ENCODE assay signal across 9 mouse cellular contexts in genomic region chr19:41934124-41934523, GRCm38 (mm10). TPM values are rescaled to one million over a fixed set of nuclear protein-coding genes. Genes with fewer than 3 reads are reported as not detected.
DNase-seq lines count a peak whose midpoint lies in the region; ATAC-seq lines count a peak whose summit lies in the region.
"Had no signal": no experiment of that assay in that cellular context is flagged by ENCODE, and none has a peak within 500 bp of the region (broad histone marks: within the 10 kb centered on the region; RNA-seq: fewer than 3 reads in every experiment).

No protein-coding gene starts in this region.

- peak overlapping the region; percentile 92 for H3K9ac ChIP-seq in kidney, embryonic 16.5 days (replicated peaks; ENCODE audit: low read length)
- H3K9ac ChIP-seq in intestine, embryonic 16.5 days (ENCODE audit: low read depth, low read length), result peak overlapping the region; percentile 87
- H3K9ac ChIP-seq in neural tube, embryonic 13.5 days, result peak overlapping the region; percentile 89

- no peaks in the 10 kb centered on the region for H3K9me3 ChIP-seq in kidney, embryonic 16.5 days (ENCODE audit: low read length)
- no peaks in the 10 kb centered on the region for H3K9me3 ChIP-seq in intestine, embryonic 16.5 days (ENCODE audit: control insufficient read depth, low read length)
- no peaks in the 10 kb centered on the region for H3K9me3 ChIP-seq in neural tube, embryonic 13.5 days

- WGBS in kidney, embryonic 16.5 days, result 12% methylated on average over 6 of the region's 6 CpGs
- WGBS in intestine, embryonic 16.5 days, result 19% methylated on average over 6 of the region's 6 CpGs
- 10% methylated on average over 6 of the region's 6 CpGs for WGBS in neural tube, embryonic 13.5 days

- peak overlapping the region; percentile 76 for H3K4me2 ChIP-seq in kidney, embryonic 16.5 days (replicated peaks; ENCODE audit: low read depth, low read length)
- peak overlapping the region; percentile 50 for H3K4me2 ChIP-seq in intestine, embryonic 16.5 days (ENCODE audit: low read depth, low read length)
- peak overlapping the region; percentile 89 for H3K4me2 ChIP-seq in neural tube, embryonic 13.5 days

- H3K27ac ChIP-seq in kidney, embryonic 16.5 days (ENCODE audit: low read length), result no peak overlapping the region
- H3K27ac ChIP-seq in intestine, embryonic 16.5 days (ENCODE audit: low read length), result no peak overlapping the region
- no peak overlapping the region for H3K27ac ChIP-seq in neural tube, embryonic 13.5 days (replicated peaks)

- no peaks in the 10 kb centered on the region for H3K27me3 ChIP-seq in kidney, embryonic 16.5 days (ENCODE audit: insufficient read depth, low read length)
- no peaks in the 10 kb centered on the region for H3K27me3 ChIP-seq in intestine, embryonic 16.5 days (replicated peaks; ENCODE audit: control insufficient read depth, insufficient read depth, low read length)
- H3K27me3 ChIP-seq in neural tube, embryonic 13.5 days, result no peaks in the 10 kb centered on the region

- peaks cover 17% of the 10 kb centered on the region for H3K4me1 ChIP-seq in kidney, embryonic 16.5 days (ENCODE audit: insufficient read depth, low read length)
- H3K4me1 ChIP-seq in intestine, embryonic 16.5 days (ENCODE audit: control insufficient read depth, insufficient read depth, low read length), result peaks cover 14% of the 10 kb centered on the region
- H3K4me1 ChIP-seq in neural tube, embryonic 13.5 days (replicated peaks), result peaks cover 25% of the 10 kb centered on the region

- ATAC-seq in kidney, embryonic 16.5 days (ENCODE audit: low FRiP score, low TSS enrichment), result no peak
- ATAC-seq in intestine, embryonic 16.5 days, result no peak
- ATAC-seq in neural tube, embryonic 13.5 days (ENCODE audit: low read depth), result no peak

- peaks cover 28% of the 10 kb centered on the region for H3K36me3 ChIP-seq in kidney, embryonic 16.5 days (ENCODE audit: insufficient read depth, low read length)
- 0 out of 2 replicates have a peak, but pooled peaks cover 2% of the 10 kb centered on the region for H3K36me3 ChIP-seq in intestine, embryonic 16.5 days (ENCODE audit: control insufficient read depth, insufficient read depth, low read length)
- peaks cover 34% of the 10 kb centered on the region for H3K36me3 ChIP-seq in neural tube, embryonic 13.5 days

- peak overlapping the region; percentile 99 for H3K4me3 ChIP-seq in kidney, embryonic 16.5 days (ENCODE audit: low read length)
- peak overlapping the region; percentile 78 for H3K4me3 ChIP-seq in intestine, embryonic 16.5 days (ENCODE audit: low read length)
- peak overlapping the region; percentile 96 for H3K4me3 ChIP-seq in neural tube, embryonic 13.5 days

- no peak for DNase-seq in kidney, postnatal 4 days
- peak; percentile 44 for DNase-seq in c-Kit-positive CD71-positive TER-119-positive erythroid progenitor cells, embryonic 14.5 days (ENCODE audit: low spot score)
- DNase-seq in frontal cortex, postnatal 25 days (ENCODE audit: low spot score in 2 of 2), result no peak
- DNase-seq in layer of hippocampus, adult 9-10 months (ENCODE audit: low spot score), result no peak
- no peak for DNase-seq in kidney, postnatal 36 days
- DNase-seq: cerebellum, adult 11 months had no signal

RNA-seq across cellular contexts. Expression of gene Zdhhc16, which starts 0.8 kb away (rescaled TPM):
- 89.1 and 94.4 TPM in 2 replicates for polyA plus RNA-seq in kidney, embryonic 16.5 days (2015; fragmentation: Nextera tagmentation; extraction: Ambion mirVana)
- polyA plus RNA-seq in intestine, embryonic 16.5 days (2015; fragmentation: Nextera tagmentation; extraction: Ambion mirVana), result 65.3 and 66.1 TPM in 2 replicates
- polyA plus RNA-seq in neural tube, embryonic 13.5 days (2015; fragmentation: Nextera tagmentation; extraction: Ambion mirVana), result 75.4 and 76.1 TPM in 2 replicates

RNA-seq across cellular contexts. Expression of gene Exosc1, which starts 0.9 kb away (rescaled TPM):
- polyA plus RNA-seq in kidney, embryonic 16.5 days (2015; fragmentation: Nextera tagmentation; extraction: Ambion mirVana), result 74.0 and 78.8 TPM in 2 replicates
- 55.4 and 63.2 TPM in 2 replicates for polyA plus RNA-seq in intestine, embryonic 16.5 days (2015; fragmentation: Nextera tagmentation; extraction: Ambion mirVana)
- polyA plus RNA-seq in neural tube, embryonic 13.5 days (2015; fragmentation: Nextera tagmentation; extraction: Ambion mirVana), result 64.4 and 69.4 TPM in 2 replicates

RNA-seq across cellular contexts. Expression of gene Pgam1, which starts 22.4 kb away (rescaled TPM):
- 823 and 859 TPM in 2 replicates for polyA plus RNA-seq in kidney, embryonic 16.5 days (2015; fragmentation: Nextera tagmentation; extraction: Ambion mirVana)
- 1,020 and 1,026 TPM in 2 replicates for polyA plus RNA-seq in intestine, embryonic 16.5 days (2015; fragmentation: Nextera tagmentation; extraction: Ambion mirVana)
- polyA plus RNA-seq in neural tube, embryonic 13.5 days (2015; fragmentation: Nextera tagmentation; extraction: Ambion mirVana), result 458 and 477 TPM in 2 replicates

RNA-seq across cellular contexts. Expression of gene Rrp12, which starts 38.2 kb away (rescaled TPM):
- polyA plus RNA-seq in kidney, embryonic 16.5 days (2015; fragmentation: Nextera tagmentation; extraction: Ambion mirVana), result 16.9 and 18.8 TPM in 2 replicates
- 14.1 and 15.7 TPM in 2 replicates for polyA plus RNA-seq in intestine, embryonic 16.5 days (2015; fragmentation: Nextera tagmentation; extraction: Ambion mirVana)
- 15.4 and 15.6 TPM in 2 replicates for polyA plus RNA-seq in neural tube, embryonic 13.5 days (2015; fragmentation: Nextera tagmentation; extraction: Ambion mirVana)

RNA-seq across cellular contexts. Expression of gene Mms19, which starts 46.8 kb away (rescaled TPM):
- 41.1 and 45.6 TPM in 2 replicates for polyA plus RNA-seq in kidney, embryonic 16.5 days (2015; fragmentation: Nextera tagmentation; extraction: Ambion mirVana)
- polyA plus RNA-seq in intestine, embryonic 16.5 days (2015; fragmentation: Nextera tagmentation; extraction: Ambion mirVana), result 27.8 and 28.4 TPM in 2 replicates
- 32.8 and 37.1 TPM in 2 replicates for polyA plus RNA-seq in neural tube, embryonic 13.5 days (2015; fragmentation: Nextera tagmentation; extraction: Ambion mirVana)
